Mouse (Mus musculus) CH12.LX (cell line): ENCODE results near the gene Als2cr12. TPM values are rescaled to one million over a fixed set of nuclear protein-coding genes. Genes with fewer than 3 reads are reported as not detected.
"Not testable (repeated sequence)": the region's sequence is repeated elsewhere in the genome, so short reads cannot be mapped to it uniquely, and the experiment has no call there.

ENCODE experiments used
- DNase-seq: peaks from one replicate; pipeline ENCODE4 v3.0.0-alpha.2; 2013; ENCODE audit errors: extremely low read depth
- H3K27ac ChIP-seq: 2 replicates; pipeline ENCODE4 v1.5.1; 2012; ENCODE audit warnings: low read depth, mild to moderate bottlenecking, control low read depth, moderate library complexity; ENCODE audit not compliant: insufficient read depth
- H3K27me3 ChIP-seq: replicated peaks from 2 replicates; pipeline ENCODE3; 2012; ENCODE audit warnings: inconsistent platforms
- H3K36me3 ChIP-seq, 2 experiments: replicated peaks in 1 of 2; 2 replicates each; pipeline versions ENCODE3 to v1.6.1; 2012; ENCODE audit warnings: inconsistent platforms in 1 of 2, low read length in 1 of 2, mild to moderate bottlenecking in 1 of 2, mixed read lengths in 1 of 2, moderate library complexity in 1 of 2; ENCODE audit not compliant: control insufficient read depth in 1 of 2, insufficient read depth in 1 of 2
- H3K4me1 ChIP-seq, 2 experiments: 2 replicates each; pipeline ENCODE4 v1.6.1; 2012; ENCODE audit warnings: inconsistent platforms in 1 of 2, moderate library complexity in 1 of 2; ENCODE audit not compliant: insufficient read depth in 2 of 2, control insufficient read depth in 1 of 2
- H3K4me2 ChIP-seq: 2 replicates; pipeline ENCODE4 v1.6.1; 2012; ENCODE audit warnings: low read depth, mild to moderate bottlenecking, control low read depth; ENCODE audit not compliant: poor library complexity, insufficient read depth, severe bottlenecking
- H3K4me3 ChIP-seq, 3 experiments: fragments of 150-350 bp in 1 of 3; sonication (generic) in 1 of 3; replicated peaks in 1 of 3; 2 replicates each; pipeline versions ENCODE3 to v1.5.1; 2011 to 2012; ENCODE audit warnings: low read depth in 2 of 3, low read length in 2 of 3, mild to moderate bottlenecking in 2 of 3, moderate library complexity in 2 of 3, control low read depth in 1 of 3, improper control_type of control experiment in 1 of 3, inconsistent platforms in 1 of 3, mixed read lengths in 1 of 3; ENCODE audit not compliant: poor library complexity in 1 of 3
- H3K79me2 ChIP-seq: replicated peaks from 2 replicates; pipeline ENCODE4 v1.6.1; 2012; ENCODE audit warnings: mild to moderate bottlenecking, moderate library complexity; ENCODE audit not compliant: control insufficient read depth, poor library complexity, insufficient read depth, severe bottlenecking; ENCODE audit errors: extremely low read depth
- H3K9ac ChIP-seq: 2 replicates; pipeline ENCODE4 v1.6.1; 2012; ENCODE audit warnings: low read depth, mild to moderate bottlenecking, control low read depth, moderate library complexity; ENCODE audit not compliant: insufficient read depth
- H3K9me3 ChIP-seq: replicated peaks from 2 replicates; pipeline ENCODE3; 2012; ENCODE audit warnings: low read length, inconsistent platforms, mixed read lengths
- BHLHE40 ChIP-seq: IDR thresholded peaks from 2 replicates; pipeline ENCODE4 v1.6.1; 2011; ENCODE audit warnings: mild to moderate bottlenecking, low read depth, low read length, improper control_type of control experiment
- EP300 ChIP-seq: IDR thresholded peaks from 2 replicates; pipeline ENCODE4 v1.6.1; 2011; ENCODE audit warnings: low read length, improper control_type of control experiment
- ETS1 ChIP-seq: conservative IDR thresholded peaks from 2 replicates; pipeline ENCODE4 v1.6.1; 2012; ENCODE audit warnings: low read depth, mild to moderate bottlenecking, inconsistent platforms, low read length, improper control_type of control experiment, moderate library complexity
- HCFC1 ChIP-seq: IDR thresholded peaks from 2 replicates; pipeline ENCODE4 v1.6.1; 2012; ENCODE audit warnings: low read depth, mild to moderate bottlenecking, inconsistent platforms, low read length, improper control_type of control experiment
- IRF4 ChIP-seq: IDR thresholded peaks from 2 replicates; pipeline ENCODE4 v1.6.1; 2014; ENCODE audit warnings: low read depth, mild to moderate bottlenecking, inconsistent platforms, low read length, improper control_type of control experiment
- JUN ChIP-seq: IDR thresholded peaks from 2 replicates; pipeline ENCODE4 v1.6.1; 2011; ENCODE audit warnings: low read depth, mild to moderate bottlenecking, low read length, improper control_type of control experiment, moderate library complexity; ENCODE audit not compliant: insufficient read depth
- KAT2A ChIP-seq: IDR thresholded peaks from 2 replicates; pipeline ENCODE4 v1.6.1; 2012; ENCODE audit warnings: low read length, improper control_type of control experiment, inconsistent platforms; ENCODE audit not compliant: insufficient replicate concordance
- MAX ChIP-seq: IDR thresholded peaks from 2 replicates; pipeline ENCODE4 v1.6.1; 2011; ENCODE audit warnings: low read length, improper control_type of control experiment
- MAZ ChIP-seq: IDR thresholded peaks from 2 replicates; pipeline ENCODE4 v1.6.1; 2012; ENCODE audit warnings: low read depth, mild to moderate bottlenecking, inconsistent platforms, low read length, improper control_type of control experiment, moderate library complexity
- MXI1 ChIP-seq: IDR thresholded peaks from 2 replicates; pipeline ENCODE4 v1.6.1; 2011; ENCODE audit warnings: mild to moderate bottlenecking, low read depth, low read length, improper control_type of control experiment
- NELFE ChIP-seq: IDR thresholded peaks from 2 replicates; pipeline ENCODE4 v1.6.1; 2011; ENCODE audit warnings: low read depth, low read length, improper control_type of control experiment
- RCOR1 ChIP-seq: conservative IDR thresholded peaks from 2 replicates; pipeline ENCODE4 v1.6.1; 2012; ENCODE audit warnings: low read depth, mild to moderate bottlenecking, inconsistent platforms, low read length, improper control_type of control experiment
- SMC3 ChIP-seq: IDR thresholded peaks from 2 replicates; pipeline ENCODE4 v1.6.1; 2011; ENCODE audit warnings: low read depth, low read length, improper control_type of control experiment
- TCF12 ChIP-seq: IDR thresholded peaks from 2 replicates; pipeline ENCODE4 v1.6.1; 2014; ENCODE audit warnings: low read depth, mild to moderate bottlenecking, inconsistent platforms, low read length, improper control_type of control experiment
- ZKSCAN1 ChIP-seq: IDR thresholded peaks from 2 replicates; pipeline ENCODE4 v1.6.1; 2012; ENCODE audit warnings: low read depth, inconsistent platforms, low read length, improper control_type of control experiment, borderline replicate concordance
- dilution Hi-C: fragments of 300-500 bp; cut with MboI; formaldehyde crosslinking; loops from 2 replicates; pipeline ENCODE4 v1.14.3; 2020; ENCODE audit warnings: low sequenced_read_pairs; ENCODE audit not compliant: extremely low pct_unique_long_range_greater_than_20kb, extremely low pct_ligation_motif_present
- in situ Hi-C: fragments of 300-500 bp; cut with MboI; formaldehyde crosslinking; loops from 3 replicates; pipeline ENCODE4 v1.14.3; 2019; ENCODE audit warnings: low sequenced_read_pairs, low pct_ligation_motif_present, low pct_unique_long_range_greater_than_20kb, mixed read lengths
- polyA plus RNA-seq: library from polyadenylated mRNA; unstranded; fragments of >175 nt; gene quantifications from 2 replicates; pipeline ENCODE4 v1.2.1, GENCODE M21; 2012; ENCODE audit warnings: low read depth; ENCODE audit not compliant: insufficient read length
- total RNA-seq, 2 experiments: library from RNA; depleted of rRNA; stranded (reverse); fragments of 300-350 nt in 1 of 2; fragments of >200 nt in 1 of 2; gene quantifications; 2 replicates each; pipeline ENCODE4 v1.2.3; 2012 to 2014

Als2cr12 gene
- total RNA-seq (2012; rRNA removed) (not detected in 2 replicates), total RNA-seq (2014; rRNA removed) (not detected in 2 replicates), polyA plus RNA-seq (0.22 and 0.33 TPM in 2 replicates)

GRCm38 (mm10) chr1:58695810-58696209, at the start of gene Als2cr12:
TSS of gene Als2cr12 (minus strand) at chr1:58695989.
- H3K36me3 ChIP-seq, H3K9me3 ChIP-seq, DNase-seq, H3K4me1 ChIP-seq, H3K4me2 ChIP-seq, H3K27me3 ChIP-seq, H3K9ac ChIP-seq, H3K27ac ChIP-seq, dilution Hi-C loops, H3K79me2 ChIP-seq, H3K4me3 ChIP-seq: not testable (repeated sequence)
- in situ Hi-C loops, result loop anchor here (25.0 kb wide), 2 partner anchors 209 to 409 kb away; partner anchors contain the start of gene Aox2

- H3K4me1 ChIP-seq, result peaks cover 9 to 81% of the 10 kb centered on the region in 2 experiments
- no peak overlapping the region for H3K9ac ChIP-seq
- H3K4me2 ChIP-seq, result no peak overlapping the region; the same call in 1 of the 2 replicates
- H3K79me2 ChIP-seq, result peaks cover 21% of the 10 kb centered on the region; the same call in 1 of the 2 replicates
- DNase-seq, result no peak
- H3K9me3 ChIP-seq, result peaks cover 7% of the 10 kb centered on the region
- dilution Hi-C loops (no loop called here), in situ Hi-C loops (no loop called here)
- peaks cover 88 to 90% of the 10 kb centered on the region in 2 experiments for H3K36me3 ChIP-seq
- no peak for TF ChIP-seq ZKSCAN1
- TF ChIP-seq SMC3, result no peak
- TF ChIP-seq JUN, result no peak
- TF ChIP-seq BHLHE40, result no peak
- TF ChIP-seq KAT2A, result no peak
- no peak for TF ChIP-seq HCFC1
- TF ChIP-seq MAX, result peak; percentile 46; the same call in 1 of the 2 replicates
- TF ChIP-seq MAZ, result 0 out of 2 replicates have a peak, but pooled peaks have one; percentile 27
- no peak for TF ChIP-seq RCOR1
- no peak for TF ChIP-seq NELFE
- TF ChIP-seq MXI1, result peak; percentile 30; the same call in 1 of the 2 replicates
- 0 out of 2 replicates have a peak, but pooled peaks have one; percentile 29 for TF ChIP-seq EP300
- no peak for TF ChIP-seq IRF4
- TF ChIP-seq ETS1, result peak; percentile 62
- peak; percentile 22; the same call in 1 of the 2 replicates for TF ChIP-seq TCF12
- peak overlapping the region; percentile 56; the same call in 1 of the 2 replicates for H3K27ac ChIP-seq
- no peaks in the 10 kb centered on the region for H3K27me3 ChIP-seq
- no peak overlapping the region for H3K4me3 ChIP-seq
Measured at GRCm38 (mm10) chr1:58744645-58745044, 48.9 kb upstream of the Als2cr12 start.
